20 mouse cellular contexts compared by ENCODE assay signal in the genomic region with DNA sequence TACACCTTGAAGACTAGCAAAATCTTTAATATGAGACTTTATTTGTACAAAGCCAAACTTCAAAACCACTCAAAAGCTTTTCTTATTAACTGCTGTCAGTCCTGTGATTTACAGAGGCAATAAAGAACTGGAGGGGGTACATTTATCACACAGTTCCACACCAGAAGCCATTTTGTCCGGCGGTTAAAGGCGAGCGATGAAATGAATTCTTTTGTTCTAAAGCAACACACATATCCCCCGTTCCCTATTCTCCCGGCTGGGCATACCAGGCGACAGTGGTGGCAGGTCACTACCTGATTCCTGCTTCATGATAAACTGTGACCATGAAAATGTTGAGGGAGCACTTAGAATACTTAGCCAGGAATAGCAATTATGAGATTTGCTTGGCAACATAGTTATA. TPM values are rescaled to one million over a fixed set of nuclear protein-coding genes. Genes with fewer than 3 reads are reported as not detected.
DNase-seq lines count a peak whose midpoint lies in the region; ATAC-seq and TF ChIP-seq lines count a peak whose summit lies in the region.
"Had no signal": no experiment of that assay in that cellular context is flagged by ENCODE, and none has a peak within 500 bp of the region (broad histone marks: within the 10 kb centered on the region; RNA-seq: fewer than 3 reads in every experiment).

No protein-coding gene starts in this region.

- H3K27ac ChIP-seq in neural tube, embryonic 11.5 days (ENCODE audit: low read depth, low read length): peak overlapping the region; percentile 58; the same call in 1 of the 2 replicates
- peak overlapping the region; percentile 41; the same call in 1 of the 2 replicates for H3K27ac ChIP-seq in limb, embryonic 14.5 days (replicated peaks; ENCODE audit: low read depth, low read length)
- no peak overlapping the region for H3K27ac ChIP-seq in liver, embryonic 11.5 days (ENCODE audit: low read depth, low read length)
- H3K27ac ChIP-seq: forebrain, embryonic 12.5 days; liver, embryonic 13.5 days; lung, embryonic 15.5 days; macrophage had no signal

- H3K4me1 ChIP-seq in neural tube, embryonic 11.5 days (ENCODE audit: control insufficient read depth, insufficient read depth, low read length): peaks cover 6% of the 10 kb centered on the region; the same call in 1 of the 2 replicates
- peaks cover 10% of the 10 kb centered on the region for H3K4me1 ChIP-seq in limb, embryonic 14.5 days (ENCODE audit: control insufficient read depth, insufficient read depth, low read length)
- H3K4me1 ChIP-seq in liver, embryonic 11.5 days (replicated peaks; ENCODE audit: control insufficient read depth, insufficient read depth, low read length): no peaks in the 10 kb centered on the region
- H3K4me1 ChIP-seq: liver, embryonic 13.5 days; lung, embryonic 15.5 days had no signal

- no peaks in the 10 kb centered on the region for H3K9me3 ChIP-seq in neural tube, embryonic 11.5 days (ENCODE audit: control insufficient read depth, low read length)
- H3K9me3 ChIP-seq in limb, embryonic 14.5 days (ENCODE audit: control insufficient read depth, low read length): no peaks in the 10 kb centered on the region
- H3K9me3 ChIP-seq in liver, embryonic 11.5 days (ENCODE audit: control insufficient read depth, low read length): no peaks in the 10 kb centered on the region
- H3K9me3 ChIP-seq: forebrain, embryonic 12.5 days; G1E; liver, embryonic 13.5 days; lung, embryonic 15.5 days had no signal

- TF ChIP-seq POLR2A in limb, embryonic 14.5 days (IDR thresholded peaks at IDR 0.05; ENCODE audit: borderline replicate concordance, extremely low read depth, insufficient read depth, insufficient read length): no peak

- intact Hi-C loops in heart, postnatal 36 days (cut with DNase I): loop anchor here (10.0 kb wide), 2 partner anchors 276 to 1926 kb away; no protein-coding TSS in a partner anchor

- H3K36me3 ChIP-seq in neural tube, embryonic 11.5 days (ENCODE audit: control insufficient read depth, insufficient read depth, low read length): no peaks in the 10 kb centered on the region
- H3K36me3 ChIP-seq in limb, embryonic 14.5 days (ENCODE audit: control insufficient read depth, insufficient read depth, low read length): no peaks in the 10 kb centered on the region
- no peaks in the 10 kb centered on the region for H3K36me3 ChIP-seq in liver, embryonic 11.5 days (ENCODE audit: control insufficient read depth, insufficient read depth, low read length)
- H3K36me3 ChIP-seq: forebrain, embryonic 12.5 days; G1E; liver, embryonic 13.5 days; lung, embryonic 15.5 days had no signal

- peak; percentile 35; the same call in 1 of the 2 replicates for ATAC-seq in neural tube, embryonic 11.5 days (ENCODE audit: insufficient read depth, low FRiP score, low TSS enrichment)
- ATAC-seq in limb, embryonic 14.5 days (ENCODE audit: low FRiP score, low read depth): no peak
- no peak for ATAC-seq in liver, embryonic 11.5 days (replicated peaks; ENCODE audit: low FRiP score)
- no peak for ATAC-seq in megakaryocyte-erythroid progenitor cell, adult 5-6 weeks (replicated peaks; ENCODE audit: low FRiP score, low TSS enrichment, poor library complexity, severe bottlenecking)
- ATAC-seq: CD4-positive, CD25-positive, alpha-beta regulatory T cell, adult 4 months had no signal

- peak; percentile 58 for DNase-seq in heart, adult 11 months
- no peak for DNase-seq in heart, postnatal 36 days
- DNase-seq in neural tube, embryonic 11.5 days (ENCODE audit: low spot score): peak; percentile 47
- DNase-seq in neural tube, embryonic 10.5 days (ENCODE audit: extremely low spot score, low spot score): no peak
- DNase-seq in limb, embryonic 14.5 days (ENCODE audit: low spot score): no peak
- DNase-seq in liver, embryonic 11.5 days (ENCODE audit: low spot score): no peak
- DNase-seq in adrenal gland, adult 18-20 months (ENCODE audit: low spot score in 2 of 2): no peak
- DNase-seq: cerebellum, adult 9-10 months; gastrocnemius, postnatal 36 days; kidney, adult 9 months; kidney, postnatal 36 days; liver, embryonic 13.5 days; thymus, adult 18-20 months had no signal

- 0 out of 2 replicates have a peak overlapping the region, but pooled peaks have one; percentile 8 for H3K9ac ChIP-seq in neural tube, embryonic 11.5 days (ENCODE audit: low read length)
- no peak overlapping the region for H3K9ac ChIP-seq in limb, embryonic 14.5 days (ENCODE audit: low read depth, low read length, severe bottlenecking)
- H3K9ac ChIP-seq in liver, embryonic 11.5 days (ENCODE audit: low read depth, low read length): no peak overlapping the region
- H3K9ac ChIP-seq: forebrain, embryonic 12.5 days; liver, embryonic 13.5 days; lung, embryonic 15.5 days had no signal

- H3K27me3 ChIP-seq in neural tube, embryonic 11.5 days (ENCODE audit: control insufficient read depth, insufficient read depth, low read length): no peaks in the 10 kb centered on the region
- H3K27me3 ChIP-seq in limb, embryonic 14.5 days (ENCODE audit: control insufficient read depth, insufficient read depth, low read length): no peaks in the 10 kb centered on the region
- H3K27me3 ChIP-seq in liver, embryonic 11.5 days (replicated peaks; ENCODE audit: control insufficient read depth, insufficient read depth, low read length): no peaks in the 10 kb centered on the region
- H3K27me3 ChIP-seq: forebrain, embryonic 12.5 days; liver, embryonic 13.5 days had no signal

- WGBS in neural tube, embryonic 11.5 days: 11% methylated on average over 7 of the region's 7 CpGs
- WGBS in limb, embryonic 14.5 days: 6% methylated on average over 7 of the region's 7 CpGs
- WGBS in liver, embryonic 11.5 days: 76% methylated on average over 7 of the region's 7 CpGs

- H3K4me2 ChIP-seq in neural tube, embryonic 11.5 days (ENCODE audit: low read depth): no peak overlapping the region
- H3K4me2 ChIP-seq in limb, embryonic 14.5 days (replicated peaks; ENCODE audit: low read depth, low read length, severe bottlenecking): peak overlapping the region; percentile 22; the same call in 1 of the 2 replicates
- H3K4me2 ChIP-seq in liver, embryonic 11.5 days: no peak overlapping the region
- H3K4me2 ChIP-seq: forebrain, embryonic 12.5 days; heart, embryonic 11.5 days; liver, embryonic 13.5 days; lung, embryonic 15.5 days had no signal

- H3K4me3 ChIP-seq in neural tube, embryonic 11.5 days (ENCODE audit: low read depth, low read length): no peak overlapping the region
- H3K4me3 ChIP-seq in limb, embryonic 14.5 days (replicated peaks; ENCODE audit: low read length): no peak overlapping the region
- no peak overlapping the region for H3K4me3 ChIP-seq in liver, embryonic 11.5 days (ENCODE audit: low read depth, low read length)
- H3K4me3 ChIP-seq: forebrain, embryonic 12.5 days; liver, embryonic 13.5 days; lung, embryonic 15.5 days had no signal

RNA-seq across cellular contexts. Expression of a gene that starts 20.5 kb away (rescaled TPM):
- 100 to 1,000 TPM in 1 of 2 experiments, 10 to 100 TPM in 1; 95.7 to 104 TPM for total RNA-seq in heart, postnatal 36 days (2021)
- polyA plus RNA-seq in neural tube, embryonic 11.5 days (2014; fragmentation: Nextera tagmentation; extraction: Ambion mirVana): 335 and 339 TPM in 2 replicates
- 119 and 152 TPM in 2 replicates for polyA plus RNA-seq in limb, embryonic 14.5 days (2012; rRNA removed)
- 281 and 303 TPM in 2 replicates for polyA plus RNA-seq in limb, embryonic 14.5 days (2014; fragmentation: Nextera tagmentation; extraction: Ambion mirVana)
- 358 and 365 TPM in 2 replicates for polyA plus RNA-seq in liver, embryonic 11.5 days (2014; fragmentation: Nextera tagmentation; extraction: Ambion mirVana)
- total RNA-seq in megakaryocyte-erythroid progenitor cell, adult 5-6 weeks (2014; fragmentation: Nextera tagmentation): 258 and 283 TPM in 2 replicates
- total RNA-seq in megakaryocyte-erythroid progenitor cell, adult 5-6 weeks (2017): 192 and 261 TPM in 2 replicates
- 100 to 1,000 TPM; 111 to 119 TPM for total RNA-seq in adrenal gland, adult 18-20 months (2021)

Comparison
In these comparisons a context has a peak if more than half of its experiments do, and no peak if none do; other contexts are left out.
1. DNase-seq: peak in heart, adult 11 months (single experiment) and neural tube, embryonic 11.5 days (single experiment); none in heart, postnatal 36 days (0 of 2), neural tube, embryonic 10.5 days (single experiment), limb, embryonic 14.5 days (single experiment), liver, embryonic 11.5 days (single experiment) and adrenal gland, adult 18-20 months (0 of 2).